Mouse (Mus musculus): Measurements from ENCODE around the gene Utp11. TPM values are rescaled to one million over a fixed set of nuclear protein-coding genes. Genes with fewer than 3 reads are reported as not detected.
A peak's percentile ranks its signal among the peaks of the same experiment; 100 is the strongest.

Utp11 gene
- polyA plus RNA-seq, 1 experiment = 51.1 TPM

GRCm38 (mm10) chr4:124660603-124661002 lies 32.8 kb downstream of the Utp11 start:
- H3K4me3 ChIP-seq (ENCODE audit: insufficient read depth, low read length) = no peak overlapping the region
- no peak overlapping the region for H3K27ac ChIP-seq (ENCODE audit: insufficient read depth, low read length)
- no peak for TF ChIP-seq POLR2A (IDR thresholded peaks at IDR 0.05; ENCODE audit: low read depth, low read length)
- no peak for TF ChIP-seq CTCF (IDR thresholded peaks at IDR 0.05; ENCODE audit: borderline replicate concordance, insufficient read depth, low read length)
- H3K4me1 ChIP-seq (ENCODE audit: control insufficient read depth, insufficient read depth, low read length) = peaks cover 2% of the 10 kb centered on the region; the same call in 1 of the 2 replicates

- Histone ChIP-seq H3K27ac (ENCODE audit: insufficient read depth, low read length) (no peak overlapping the region), H3K4me3 (ENCODE audit: insufficient read depth, low read length) (peak overlapping the region; percentile 26), H3K4me1 (ENCODE audit: control insufficient read depth, insufficient read depth, low read length) (peaks cover 2% of the 10 kb centered on the region)
- no peak for TF ChIP-seq CTCF (IDR thresholded peaks at IDR 0.05; ENCODE audit: borderline replicate concordance, insufficient read depth, low read length)
- TF ChIP-seq POLR2A (IDR thresholded peaks at IDR 0.05; ENCODE audit: low read depth, low read length) = no peak
Observed at GRCm38 (mm10) chr4:124659251-124660217, 33.9 kb downstream of the Utp11 start.

GRCm38 (mm10) chr4:124658412-124658851 lies 35.0 kb downstream of the Utp11 start:
- no peaks in the 10 kb centered on the region; the same call in 1 of the 2 replicates for H3K4me1 ChIP-seq (ENCODE audit: control insufficient read depth, insufficient read depth, low read length)
- H3K4me3 ChIP-seq (ENCODE audit: insufficient read depth, low read length) = no peak overlapping the region
- TF ChIP-seq CTCF (IDR thresholded peaks at IDR 0.05; ENCODE audit: borderline replicate concordance, insufficient read depth, low read length) (no peak), POLR2A (IDR thresholded peaks at IDR 0.05; ENCODE audit: low read depth, low read length) (no peak)
- no peak overlapping the region for H3K27ac ChIP-seq (ENCODE audit: insufficient read depth, low read length)

- Histone ChIP-seq H3K4me1 (ENCODE audit: control insufficient read depth, insufficient read depth, low read length) (peaks cover 4% of the 10 kb centered on the region; the same call in 1 of the 2 replicates), H3K4me3 (ENCODE audit: insufficient read depth, low read length) (peak overlapping the region; percentile 1; the same call in 1 of the 2 replicates), H3K27ac (ENCODE audit: insufficient read depth, low read length) (no peak overlapping the region)
- TF ChIP-seq POLR2A (IDR thresholded peaks at IDR 0.05; ENCODE audit: low read depth, low read length) (no peak), CTCF (IDR thresholded peaks at IDR 0.05; ENCODE audit: borderline replicate concordance, insufficient read depth, low read length) (no peak)
Observed at GRCm38 (mm10) chr4:124657781-124658180, 35.6 kb downstream of the Utp11 start.

- TF ChIP-seq CTCF (IDR thresholded peaks at IDR 0.05; ENCODE audit: borderline replicate concordance, insufficient read depth, low read length) (no peak), POLR2A (IDR thresholded peaks at IDR 0.05; ENCODE audit: low read depth, low read length) (no peak)
- H3K4me1 ChIP-seq (ENCODE audit: control insufficient read depth, insufficient read depth, low read length) = peaks cover 4% of the 10 kb centered on the region; the same call in 1 of the 2 replicates
- no peak overlapping the region for H3K27ac ChIP-seq (ENCODE audit: insufficient read depth, low read length)
Observed at GRCm38 (mm10) chr4:124656854-124657650, 36.3 kb downstream of the Utp11 start.

GRCm38 (mm10) chr4:124656518-124656853 lies 36.9 kb downstream of the Utp11 start, which contains the start of gene Pou3f1:
Gene Pou3f1 (plus strand): TSS chr4:124656807.
- TF ChIP-seq CTCF (IDR thresholded peaks at IDR 0.05; ENCODE audit: borderline replicate concordance, insufficient read depth, low read length) = no peak
- no peak for TF ChIP-seq POLR2A (IDR thresholded peaks at IDR 0.05; ENCODE audit: low read depth, low read length)
- Histone ChIP-seq H3K4me1 (ENCODE audit: control insufficient read depth, insufficient read depth, low read length) (peaks cover 4% of the 10 kb centered on the region; the same call in 1 of the 2 replicates), H3K27ac (ENCODE audit: insufficient read depth, low read length) (no peak within 1 kb of the TSS)

More at GRCm38 (mm10) chr4:124656854-124657650, 36.3 kb downstream of the Utp11 start:
- H3K4me3 ChIP-seq (ENCODE audit: insufficient read depth, low read length) = peak overlapping the region; percentile 40

GRCm38 (mm10) chr4:124652886-124653285 lies 40.5 kb downstream of the Utp11 start:
- Histone ChIP-seq H3K27ac (ENCODE audit: insufficient read depth, low read length) (no peak overlapping the region), H3K4me3 (ENCODE audit: insufficient read depth, low read length) (no peak overlapping the region), H3K4me1 (ENCODE audit: control insufficient read depth, insufficient read depth, low read length) (peaks cover 4% of the 10 kb centered on the region; the same call in 1 of the 2 replicates)
- TF ChIP-seq POLR2A (IDR thresholded peaks at IDR 0.05; ENCODE audit: low read depth, low read length) (no peak), CTCF (IDR thresholded peaks at IDR 0.05; ENCODE audit: borderline replicate concordance, insufficient read depth, low read length) (no peak)

More at GRCm38 (mm10) chr4:124656518-124656853, 36.9 kb downstream of the Utp11 start, which contains the start of gene Pou3f1:
- H3K4me3 ChIP-seq (ENCODE audit: insufficient read depth, low read length) = peak within 1 kb of the TSS; percentile 40

GRCm38 (mm10) chr4:124647909-124648308 lies 45.5 kb downstream of the Utp11 start:
- H3K4me1 ChIP-seq (ENCODE audit: control insufficient read depth, insufficient read depth, low read length) = peaks cover 7% of the 10 kb centered on the region; the same call in 1 of the 2 replicates
- no peak overlapping the region for H3K27ac ChIP-seq (ENCODE audit: insufficient read depth, low read length)
- TF ChIP-seq POLR2A (IDR thresholded peaks at IDR 0.05; ENCODE audit: low read depth, low read length) (no peak), CTCF (IDR thresholded peaks at IDR 0.05; ENCODE audit: borderline replicate concordance, insufficient read depth, low read length) (no peak)
- no peak overlapping the region for H3K4me3 ChIP-seq (ENCODE audit: insufficient read depth, low read length)

GRCm38 (mm10) chr4:124646591-124646990 lies 46.8 kb downstream of the Utp11 start:
- Histone ChIP-seq H3K4me1 (ENCODE audit: control insufficient read depth, insufficient read depth, low read length) (peaks cover 7% of the 10 kb centered on the region; the same call in 1 of the 2 replicates), H3K4me3 (ENCODE audit: insufficient read depth, low read length) (no peak overlapping the region), H3K27ac (ENCODE audit: insufficient read depth, low read length) (no peak overlapping the region)
- no peak for TF ChIP-seq POLR2A (IDR thresholded peaks at IDR 0.05; ENCODE audit: low read depth, low read length)
